Mouse (Mus musculus): ENCODE results near the gene Slfn2. TPM values are rescaled to one million over a fixed set of nuclear protein-coding genes. Genes with fewer than 3 reads are reported as not detected.

The Slfn2 gene
- polyA plus RNA-seq, 1 experiment from 2014 or later, result 3.4 TPM

DNA sequence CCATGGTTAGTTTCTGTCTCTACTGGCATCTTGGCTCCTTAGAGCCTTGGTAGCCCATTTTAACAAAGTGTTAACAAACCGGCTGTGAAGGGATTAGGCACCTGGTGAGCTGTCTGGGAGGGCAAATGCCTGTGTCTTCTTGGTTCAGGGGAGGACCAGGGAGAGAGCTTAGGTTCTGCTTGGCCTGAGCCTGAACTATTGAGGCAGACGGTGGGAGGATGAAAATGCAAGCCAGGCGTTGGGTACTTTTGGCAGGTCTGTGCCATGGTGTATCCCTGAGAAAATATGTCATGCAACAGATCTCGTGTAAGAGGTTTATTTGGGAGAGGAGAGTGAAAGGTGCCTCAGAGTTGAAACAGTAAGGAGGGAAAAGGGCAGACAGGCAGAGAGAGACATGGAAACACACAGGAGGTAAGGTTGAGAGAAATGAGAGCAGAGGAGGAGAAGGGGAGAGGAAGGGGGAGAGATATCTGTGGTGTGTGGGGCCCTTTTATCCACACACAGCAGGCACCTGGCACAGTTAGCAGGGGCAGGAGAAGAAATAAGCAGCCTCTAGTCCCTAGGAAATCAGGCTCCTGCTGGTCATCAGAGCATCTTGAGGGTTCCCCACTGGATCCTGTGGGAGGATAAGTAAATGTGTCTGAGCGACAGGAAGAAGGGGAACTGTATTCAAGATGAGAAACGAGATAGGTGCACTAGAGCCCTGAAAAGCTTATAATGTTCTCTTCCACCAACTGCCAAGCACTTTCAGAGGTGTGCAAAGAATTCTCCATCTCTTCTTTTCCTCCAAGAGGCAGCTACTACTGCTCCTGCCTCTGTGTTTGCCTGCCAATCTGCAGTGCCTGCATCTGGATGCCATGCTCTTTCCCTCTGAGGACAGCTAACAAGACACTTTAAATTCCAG is 781 bp downstream of the Slfn2 start:
- no peak overlapping the region for H3K4me3 ChIP-seq (ENCODE audit: low read depth, low read length)
- H3K4me2 ChIP-seq (replicated peaks; ENCODE audit: low read depth, low read length), result no peak overlapping the region
- H3K36me3 ChIP-seq (ENCODE audit: control insufficient read depth, insufficient read depth, low read length), result no peaks in the 10 kb centered on the region
- ATAC-seq (ENCODE audit: insufficient number of reproducible peaks, insufficient read depth, low FRiP score, low read depth), result no peak
- no peaks in the 10 kb centered on the region for H3K9me3 ChIP-seq (ENCODE audit: control insufficient read depth, low read depth, low read length)
- H3K9ac ChIP-seq (replicated peaks; ENCODE audit: low read depth, low read length), result 0 out of 2 replicates have a peak overlapping the region, but pooled peaks have one; percentile 2
- 21% methylated on average over 6 of the region's 6 CpGs for WGBS
- H3K27me3 ChIP-seq (ENCODE audit: control insufficient read depth, insufficient read depth, low read length), result no peaks in the 10 kb centered on the region
- H3K27ac ChIP-seq (ENCODE audit: low read length), result no peak overlapping the region
- H3K4me1 ChIP-seq (ENCODE audit: control insufficient read depth, insufficient read depth, low read length), result no peaks in the 10 kb centered on the region

- ATAC-seq (ENCODE audit: insufficient number of reproducible peaks, insufficient read depth, low FRiP score, low read depth), result no peak
- Histone ChIP-seq H3K4me1 (ENCODE audit: control insufficient read depth, insufficient read depth, low read length) (no peaks in the 10 kb centered on the region), H3K4me3 (ENCODE audit: low read depth, low read length) (no peak overlapping the region), H3K27me3 (ENCODE audit: control insufficient read depth, insufficient read depth, low read length) (no peaks in the 10 kb centered on the region), H3K4me2 (replicated peaks; ENCODE audit: low read depth, low read length) (no peak overlapping the region), H3K9me3 (ENCODE audit: control insufficient read depth, low read depth, low read length) (no peaks in the 10 kb centered on the region), H3K27ac (ENCODE audit: low read length) (no peak overlapping the region), H3K9ac (replicated peaks; ENCODE audit: low read depth, low read length) (no peak overlapping the region), H3K36me3 (ENCODE audit: control insufficient read depth, insufficient read depth, low read length) (no peaks in the 10 kb centered on the region)
- 47% methylated on average over 11 of the region's 11 CpGs for WGBS
These were observed 2.0 kb downstream of the Slfn2 start for GRCm38 (mm10) chr11:83066640-83067531.

DNA sequence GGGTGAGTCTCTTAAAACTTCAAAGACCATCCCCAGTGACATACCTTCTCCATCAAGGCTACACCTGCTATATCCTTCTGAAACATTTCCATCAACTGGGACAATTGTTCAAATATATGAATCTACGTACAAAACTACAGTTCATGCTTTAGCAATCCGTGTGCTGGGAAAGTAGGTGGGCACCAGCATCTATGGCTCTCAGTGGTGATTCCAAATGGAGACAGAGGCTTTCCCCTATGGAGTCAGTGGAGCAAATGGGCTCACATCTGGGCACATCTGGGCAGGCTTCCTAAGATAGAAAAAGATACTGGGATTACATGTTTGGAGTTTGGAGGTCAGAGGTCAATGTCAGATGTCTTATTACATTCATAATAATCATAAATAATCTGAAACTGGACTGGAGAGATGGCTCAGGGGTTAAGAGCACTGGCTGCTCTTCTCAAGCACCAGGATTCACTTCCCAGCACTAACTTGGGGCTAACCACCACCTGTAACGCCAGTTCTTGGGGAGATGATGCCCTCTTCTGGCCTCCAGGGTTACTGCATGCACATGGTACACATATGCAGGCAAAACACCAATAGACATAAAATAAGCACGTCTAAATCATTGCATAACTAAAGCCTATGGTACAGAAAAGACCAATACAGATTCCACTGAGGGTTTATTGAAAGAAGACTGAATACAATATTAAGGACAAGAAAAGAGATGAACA is 3.2 kb downstream of the Slfn2 start:
- H3K4me3 ChIP-seq (ENCODE audit: low read depth, low read length), result no peak overlapping the region
- no peak overlapping the region for H3K4me2 ChIP-seq (replicated peaks; ENCODE audit: low read depth, low read length)
- 75% methylated on average over 4 of the region's 4 CpGs for WGBS
- no peak overlapping the region for H3K27ac ChIP-seq (ENCODE audit: low read length)
- H3K9ac ChIP-seq (replicated peaks; ENCODE audit: low read depth, low read length), result no peak overlapping the region
- H3K27me3 ChIP-seq (ENCODE audit: control insufficient read depth, insufficient read depth, low read length), result no peaks in the 10 kb centered on the region
- H3K4me1 ChIP-seq (ENCODE audit: control insufficient read depth, insufficient read depth, low read length), result no peaks in the 10 kb centered on the region
- H3K36me3 ChIP-seq (ENCODE audit: control insufficient read depth, insufficient read depth, low read length), result no peaks in the 10 kb centered on the region
- no peaks in the 10 kb centered on the region for H3K9me3 ChIP-seq (ENCODE audit: control insufficient read depth, low read depth, low read length)
- ATAC-seq (ENCODE audit: insufficient number of reproducible peaks, insufficient read depth, low FRiP score, low read depth), result no peak

GRCm38 (mm10) chr11:83070321-83070970 is 5.5 kb downstream of the Slfn2 start:
- Histone ChIP-seq H3K4me3 (ENCODE audit: low read depth, low read length) (no peak overlapping the region), H3K9ac (replicated peaks; ENCODE audit: low read depth, low read length) (no peak overlapping the region), H3K27me3 (ENCODE audit: control insufficient read depth, insufficient read depth, low read length) (no peaks in the 10 kb centered on the region), H3K4me1 (ENCODE audit: control insufficient read depth, insufficient read depth, low read length) (no peaks in the 10 kb centered on the region), H3K4me2 (replicated peaks; ENCODE audit: low read depth, low read length) (no peak overlapping the region), H3K27ac (ENCODE audit: low read length) (no peak overlapping the region), H3K9me3 (ENCODE audit: control insufficient read depth, low read depth, low read length) (no peaks in the 10 kb centered on the region), H3K36me3 (ENCODE audit: control insufficient read depth, insufficient read depth, low read length) (no peaks in the 10 kb centered on the region)
- no peak for ATAC-seq (ENCODE audit: insufficient number of reproducible peaks, insufficient read depth, low FRiP score, low read depth)
- WGBS, result 78% methylated on average over 15 of the region's 15 CpGs

- H3K4me3 ChIP-seq (ENCODE audit: low read depth, low read length), result no peak overlapping the region
- no peaks in the 10 kb centered on the region for H3K27me3 ChIP-seq (ENCODE audit: control insufficient read depth, insufficient read depth, low read length)
- no peak overlapping the region for H3K4me2 ChIP-seq (replicated peaks; ENCODE audit: low read depth, low read length)
- ATAC-seq (ENCODE audit: insufficient number of reproducible peaks, insufficient read depth, low FRiP score, low read depth), result peak; percentile 75; the same call in 1 of the 2 replicates
- H3K36me3 ChIP-seq (ENCODE audit: control insufficient read depth, insufficient read depth, low read length), result no peaks in the 10 kb centered on the region
- no peak overlapping the region for H3K9ac ChIP-seq (replicated peaks; ENCODE audit: low read depth, low read length)
- H3K27ac ChIP-seq (ENCODE audit: low read length), result peak overlapping the region; percentile 78
- no peaks in the 10 kb centered on the region for H3K9me3 ChIP-seq (ENCODE audit: control insufficient read depth, low read depth, low read length)
- H3K4me1 ChIP-seq (ENCODE audit: control insufficient read depth, insufficient read depth, low read length), result no peaks in the 10 kb centered on the region
- 48% methylated on average over 3 of the region's 3 CpGs for WGBS
These were observed 13.0 kb downstream of the Slfn2 start for GRCm38 (mm10) chr11:83077714-83078422.

DNA sequence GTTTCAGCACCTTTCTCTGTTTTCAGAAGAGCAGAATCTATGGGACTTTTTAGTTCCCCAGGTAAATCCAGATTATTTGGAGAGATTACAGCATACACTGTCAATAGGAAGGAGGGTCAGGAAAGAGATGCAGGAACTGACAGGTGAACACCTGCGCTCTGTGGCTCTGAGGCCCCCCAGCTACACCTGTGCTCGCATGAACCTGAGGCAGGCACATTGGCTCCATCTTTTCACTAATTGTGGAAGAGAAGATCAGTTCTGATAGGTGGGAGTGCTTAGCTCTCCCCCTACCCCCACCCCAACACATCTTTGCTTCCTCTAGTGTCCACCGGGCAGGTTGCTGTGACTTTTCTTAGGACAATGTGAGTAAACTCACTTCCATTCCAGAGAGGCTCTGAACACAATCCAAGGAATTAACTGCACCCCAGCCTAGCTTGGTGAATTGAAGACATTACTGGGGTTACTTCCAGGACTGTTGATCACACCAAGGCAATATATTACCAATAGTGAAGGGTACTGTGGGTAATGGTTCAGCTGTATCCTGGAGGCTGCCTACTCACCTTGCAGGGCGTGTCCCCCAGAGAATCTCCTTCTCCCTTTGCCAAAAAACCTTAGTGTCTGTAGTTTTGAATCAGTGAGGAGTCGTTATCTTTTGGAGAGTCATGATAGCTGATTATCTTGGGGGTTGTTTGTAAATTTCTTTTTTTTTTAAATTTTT is 13.7 kb downstream of the Slfn2 start:
- Histone ChIP-seq H3K9ac (replicated peaks; ENCODE audit: low read depth, low read length) (no peak overlapping the region), H3K27ac (ENCODE audit: low read length) (peak overlapping the region; percentile 78), H3K4me2 (replicated peaks; ENCODE audit: low read depth, low read length) (no peak overlapping the region), H3K36me3 (ENCODE audit: control insufficient read depth, insufficient read depth, low read length) (no peaks in the 10 kb centered on the region), H3K9me3 (ENCODE audit: control insufficient read depth, low read depth, low read length) (no peaks in the 10 kb centered on the region), H3K4me1 (ENCODE audit: control insufficient read depth, insufficient read depth, low read length) (no peaks in the 10 kb centered on the region), H3K27me3 (ENCODE audit: control insufficient read depth, insufficient read depth, low read length) (no peaks in the 10 kb centered on the region), H3K4me3 (ENCODE audit: low read depth, low read length) (no peak overlapping the region)
- ATAC-seq (ENCODE audit: insufficient number of reproducible peaks, insufficient read depth, low FRiP score, low read depth), result no peak
- WGBS, result 74% methylated on average over 5 of the region's 5 CpGs

DNA sequence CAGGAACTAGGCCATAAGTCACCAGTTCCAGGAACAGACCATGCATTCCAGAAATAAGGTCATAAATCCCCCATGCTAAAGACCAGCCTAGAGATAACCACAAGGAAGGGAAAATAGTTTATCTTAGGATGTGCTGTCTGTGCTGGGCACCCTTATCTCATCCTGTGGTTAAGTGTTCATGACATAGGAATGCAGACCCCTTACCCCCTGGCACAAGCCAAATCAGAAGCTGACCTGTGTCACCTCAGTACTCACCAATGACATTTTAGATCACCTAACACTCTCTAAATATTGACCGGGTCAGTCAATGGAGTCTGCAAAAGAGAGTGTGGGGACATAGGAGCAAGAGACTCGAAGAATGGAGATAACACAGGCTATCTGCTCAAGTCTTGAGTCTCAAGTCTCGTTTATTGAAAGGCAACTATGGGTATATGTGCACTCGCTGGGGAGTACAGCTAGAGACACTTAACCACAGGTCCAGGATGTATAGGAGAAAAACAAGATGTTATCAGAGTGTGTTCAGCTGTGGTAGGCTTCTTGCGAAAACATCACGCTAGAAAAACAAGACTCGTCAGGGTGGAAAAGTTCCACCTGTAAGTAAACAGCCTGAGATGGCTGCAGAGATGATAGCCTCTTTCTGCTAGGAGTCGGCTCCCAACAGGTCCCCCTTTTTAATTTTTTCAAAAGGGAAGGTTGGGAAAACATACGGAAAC is 14.7 kb downstream of the Slfn2 start:
- no peaks in the 10 kb centered on the region for H3K9me3 ChIP-seq (ENCODE audit: control insufficient read depth, low read depth, low read length)
- H3K36me3 ChIP-seq (ENCODE audit: control insufficient read depth, insufficient read depth, low read length), result no peaks in the 10 kb centered on the region
- H3K27ac ChIP-seq (ENCODE audit: low read length), result no peak overlapping the region
- no peaks in the 10 kb centered on the region for H3K27me3 ChIP-seq (ENCODE audit: control insufficient read depth, insufficient read depth, low read length)
- no peak overlapping the region for H3K4me2 ChIP-seq (replicated peaks; ENCODE audit: low read depth, low read length)
- no peak for ATAC-seq (ENCODE audit: insufficient number of reproducible peaks, insufficient read depth, low FRiP score, low read depth)
- 62% methylated on average over 9 of the region's 9 CpGs for WGBS
- no peaks in the 10 kb centered on the region for H3K4me1 ChIP-seq (ENCODE audit: control insufficient read depth, insufficient read depth, low read length)
- no peak overlapping the region for H3K9ac ChIP-seq (replicated peaks; ENCODE audit: low read depth, low read length)
- no peak overlapping the region for H3K4me3 ChIP-seq (ENCODE audit: low read depth, low read length)
